Mouse (Mus musculus): ENCODE data around the gene Mmp14. TPM values are rescaled to one million over a fixed set of nuclear protein-coding genes. Genes with fewer than 3 reads are reported as not detected.

Gene Mmp14
- total RNA-seq, 1 experiment = 29.8 TPM

- in situ Hi-C loops (cut with MboI; ENCODE audit: low sequenced_read_pairs in 2 of 2, unreplicated experiment in 2 of 2) = no loop called here
- Histone ChIP-seq H3K4me1 (ENCODE audit: control insufficient read depth in 2 of 2, insufficient read depth in 2 of 2, low read length in 2 of 2, poor library complexity in 1 of 2) (peaks cover 7 to 34% of the 10 kb centered on the region in 2 experiments; a peak in 2 of 4 replicates), H3K9me3 (ENCODE audit: control insufficient read depth, insufficient read depth, low read depth, low read length) (no peaks in the 10 kb centered on the region), H3K36me3 (ENCODE audit: control insufficient read depth, insufficient read depth, low read length, poor library complexity, severe bottlenecking) (peaks cover 54% of the 10 kb centered on the region), H3K9ac (ENCODE audit: insufficient read depth, low read depth, low read length, poor library complexity, severe bottlenecking) (peak overlapping the region; percentile 71; the same call in 1 of the 2 replicates), H3K4me3 (ENCODE audit: insufficient read depth in 1 of 2, low read depth in 1 of 2, low read length in 2 of 2, poor library complexity in 1 of 2, severe bottlenecking in 1 of 2) (peak overlapping the region in 1 of 2 experiments; percentile 42; a peak in 2 of 4 replicates), H3K27ac (ENCODE audit: insufficient read depth, low read depth, low read length, poor library complexity, severe bottlenecking) (peak overlapping the region; percentile 93; the same call in 1 of the 2 replicates)
- TF ChIP-seq ZC3H11A (IDR thresholded peaks at IDR 0.05; ENCODE audit: borderline replicate concordance, low read depth, low read length) (no peak), MAFK (IDR thresholded peaks at IDR 0.05; ENCODE audit: insufficient read depth, low read depth, low read length) (no peak), HCFC1 (IDR thresholded peaks at IDR 0.05; ENCODE audit: borderline replicate concordance, insufficient read depth, low read length) (no peak), ZNF384 (IDR thresholded peaks at IDR 0.05; ENCODE audit: low read depth, low read length) (peak; percentile 11; the same call in 1 of the 2 replicates)
- DNase-seq (ENCODE audit: low read depth, low spot score) = no peak
Measured at GRCm38 (mm10) chr14:54409057-54409645, 22.3 kb upstream of the Mmp14 start.

- DNase-seq (ENCODE audit: low read depth, low spot score) = no peak
- Histone ChIP-seq H3K4me3 (ENCODE audit: insufficient read depth in 1 of 2, low read depth in 1 of 2, low read length in 2 of 2, poor library complexity in 1 of 2, severe bottlenecking in 1 of 2) (peak overlapping the region; percentile 33 to 42), H3K27ac (ENCODE audit: insufficient read depth, low read depth, low read length, poor library complexity, severe bottlenecking) (peak overlapping the region; percentile 93; the same call in 1 of the 2 replicates), H3K9ac (ENCODE audit: insufficient read depth, low read depth, low read length, poor library complexity, severe bottlenecking) (peak overlapping the region; percentile 71), H3K9me3 (ENCODE audit: control insufficient read depth, insufficient read depth, low read depth, low read length) (no peaks in the 10 kb centered on the region), H3K4me1 (ENCODE audit: control insufficient read depth in 2 of 2, insufficient read depth in 2 of 2, low read length in 2 of 2, poor library complexity in 1 of 2) (peaks cover 7 to 33% of the 10 kb centered on the region in 2 experiments; a peak in 2 of 4 replicates), H3K36me3 (ENCODE audit: control insufficient read depth, insufficient read depth, low read length, poor library complexity, severe bottlenecking) (peaks cover 48% of the 10 kb centered on the region)
- TF ChIP-seq ZNF384 (IDR thresholded peaks at IDR 0.05; ENCODE audit: low read depth, low read length) (no peak), CHD2 (IDR thresholded peaks at IDR 0.05; ENCODE audit: low read depth, low read length) (no peak), HCFC1 (IDR thresholded peaks at IDR 0.05; ENCODE audit: borderline replicate concordance, insufficient read depth, low read length) (no peak), MAFK (IDR thresholded peaks at IDR 0.05; ENCODE audit: insufficient read depth, low read depth, low read length) (no peak), ZC3H11A (IDR thresholded peaks at IDR 0.05; ENCODE audit: borderline replicate concordance, low read depth, low read length) (no peak)
- in situ Hi-C loops (cut with MboI; ENCODE audit: low sequenced_read_pairs in 2 of 2, unreplicated experiment in 2 of 2) = no loop called here
Measured at GRCm38 (mm10) chr14:54409980-54410810, 21.2 kb upstream of the Mmp14 start.

GRCm38 (mm10) chr14:54412000-54412576 lies 19.3 kb upstream of the Mmp14 start:
- peak overlapping the region; percentile 64; the same call in 1 of the 2 replicates for H3K9ac ChIP-seq (ENCODE audit: insufficient read depth, low read depth, low read length, poor library complexity, severe bottlenecking)
- DNase-seq (ENCODE audit: low read depth, low spot score) = peak; percentile 80
- TF ChIP-seq ZC3H11A (IDR thresholded peaks at IDR 0.05; ENCODE audit: borderline replicate concordance, low read depth, low read length) = no peak
- no peak for TF ChIP-seq HCFC1 (IDR thresholded peaks at IDR 0.05; ENCODE audit: borderline replicate concordance, insufficient read depth, low read length)
- no peak for TF ChIP-seq ZNF384 (IDR thresholded peaks at IDR 0.05; ENCODE audit: low read depth, low read length)
- no peak for TF ChIP-seq MAFK (IDR thresholded peaks at IDR 0.05; ENCODE audit: insufficient read depth, low read depth, low read length)
- TF ChIP-seq CHD2 (IDR thresholded peaks at IDR 0.05; ENCODE audit: low read depth, low read length) = no peak
- H3K4me1 ChIP-seq (ENCODE audit: control insufficient read depth in 2 of 2, insufficient read depth in 2 of 2, low read length in 2 of 2, poor library complexity in 1 of 2) = peaks cover 7 to 23% of the 10 kb centered on the region in 2 experiments; a peak in 2 of 4 replicates
- H3K9me3 ChIP-seq (ENCODE audit: control insufficient read depth, insufficient read depth, low read depth, low read length) = no peaks in the 10 kb centered on the region
- H3K36me3 ChIP-seq (ENCODE audit: control insufficient read depth, insufficient read depth, low read length, poor library complexity, severe bottlenecking) = peaks cover 31% of the 10 kb centered on the region
- peak overlapping the region in 1 of 2 experiments; percentile 77; a peak in 2 of 4 replicates for H3K4me3 ChIP-seq (ENCODE audit: insufficient read depth in 1 of 2, low read depth in 1 of 2, low read length in 2 of 2, poor library complexity in 1 of 2, severe bottlenecking in 1 of 2)
- H3K27ac ChIP-seq (ENCODE audit: insufficient read depth, low read depth, low read length, poor library complexity, severe bottlenecking) = peak overlapping the region; percentile 93
- in situ Hi-C loops (cut with MboI; ENCODE audit: low sequenced_read_pairs in 2 of 2, unreplicated experiment in 2 of 2) = no loop called here

GRCm38 (mm10) chr14:54412629-54413170 lies 18.7 kb upstream of the Mmp14 start:
- Histone ChIP-seq H3K9ac (ENCODE audit: insufficient read depth, low read depth, low read length, poor library complexity, severe bottlenecking) (peak overlapping the region; percentile 64), H3K9me3 (ENCODE audit: control insufficient read depth, insufficient read depth, low read depth, low read length) (no peaks in the 10 kb centered on the region), H3K4me3 (ENCODE audit: insufficient read depth in 1 of 2, low read depth in 1 of 2, low read length in 2 of 2, poor library complexity in 1 of 2, severe bottlenecking in 1 of 2) (peak overlapping the region; percentile 61 to 77), H3K27ac (ENCODE audit: insufficient read depth, low read depth, low read length, poor library complexity, severe bottlenecking) (peak overlapping the region; percentile 88), H3K4me1 (ENCODE audit: control insufficient read depth in 2 of 2, insufficient read depth in 2 of 2, low read length in 2 of 2, poor library complexity in 1 of 2) (peaks cover 7 to 23% of the 10 kb centered on the region in 2 experiments; a peak in 2 of 4 replicates), H3K36me3 (ENCODE audit: control insufficient read depth, insufficient read depth, low read length, poor library complexity, severe bottlenecking) (peaks cover 25% of the 10 kb centered on the region)
- TF ChIP-seq ZC3H11A (IDR thresholded peaks at IDR 0.05; ENCODE audit: borderline replicate concordance, low read depth, low read length) = 0 out of 2 replicates have a peak, but pooled peaks have one; percentile 17
- no peak for TF ChIP-seq CHD2 (IDR thresholded peaks at IDR 0.05; ENCODE audit: low read depth, low read length)
- TF ChIP-seq MAFK (IDR thresholded peaks at IDR 0.05; ENCODE audit: insufficient read depth, low read depth, low read length) = no peak
- DNase-seq (ENCODE audit: low read depth, low spot score) = no peak
- in situ Hi-C loops (cut with MboI; ENCODE audit: low sequenced_read_pairs in 2 of 2, unreplicated experiment in 2 of 2) = no loop called here

Data from ES-E14 (cell line).